Mouse (Mus musculus) embryonic facial prominence, embryonic 14.5 days (tissue): ENCODE measurements around the gene Gm49027. TPM values are rescaled to one million over a fixed set of nuclear protein-coding genes. Genes with fewer than 3 reads are reported as not detected.

ENCODE experiments used
- ATAC-seq: fragments of 200-750 bp; cut with Nextera tagmentation; 2 replicates; pipeline ENCODE4 v1.8.0; 2017; ENCODE audit warnings: low read depth, moderate number of reproducible peaks, moderate TSS enrichment
- DNase-seq: peaks from one replicate; pipeline ENCODE4 v3.0.0-alpha.2; 2015; ENCODE audit warnings: low spot score
- H3K27ac ChIP-seq: fragments of 300-500 bp; sonication (generic); replicated peaks from 2 replicates; pipeline ENCODE4 v1.5.1; 2014; ENCODE audit warnings: low read depth, mild to moderate bottlenecking, low read length, moderate library complexity
- H3K27me3 ChIP-seq: fragments of 300-500 bp; sonication (generic); replicated peaks from 2 replicates; pipeline ENCODE4 v1.6.1; 2014; ENCODE audit warnings: low read length; ENCODE audit not compliant: control insufficient read depth, insufficient read depth
- H3K36me3 ChIP-seq: fragments of 300-500 bp; sonication (generic); 2 replicates; pipeline ENCODE4 v1.6.1; 2014; ENCODE audit warnings: low read length, mixed read lengths; ENCODE audit not compliant: control insufficient read depth, insufficient read depth
- H3K4me1 ChIP-seq: fragments of 300-500 bp; sonication (generic); 2 replicates; pipeline ENCODE4 v1.6.1; 2014; ENCODE audit warnings: antibody characterized with exemption, low read length; ENCODE audit not compliant: control insufficient read depth, insufficient read depth
- H3K4me2 ChIP-seq: fragments of 300-500 bp; sonication (generic); 2 replicates; pipeline ENCODE4 v1.6.1; 2014; ENCODE audit warnings: low read depth, mild to moderate bottlenecking, low read length, moderate library complexity, mixed read lengths
- H3K4me3 ChIP-seq: fragments of 300-500 bp; sonication (generic); 2 replicates; pipeline ENCODE4 v1.5.1; 2014; ENCODE audit warnings: low read depth, mild to moderate bottlenecking, low read length
- H3K9ac ChIP-seq: fragments of 300-500 bp; sonication (generic); 2 replicates; pipeline ENCODE4 v1.6.1; 2014; ENCODE audit warnings: low read depth, mild to moderate bottlenecking, low read length, moderate library complexity, mixed read lengths
- H3K9me3 ChIP-seq: fragments of 300-500 bp; sonication (generic); 2 replicates; pipeline ENCODE4 v1.6.1; 2016; ENCODE audit warnings: low read length; ENCODE audit not compliant: control insufficient read depth
- WGBS: fragments of 180-500 bp; shearing (Covaris S2); extraction: QIAGEN DNeasy Blood & Tissue Kit; methylation state at CpG from one replicate; pipeline ENCODE4 v1.1.7; 2014; 5-methylcytosine and 5-hydroxymethylcytosine counted together
- microRNA-seq: library from miRNA; unstranded; fragments of <30 nt; microRNA quantifications from one replicate; pipeline ENCODE4, GENCODE M21; 2016; ENCODE audit warnings: borderline number of aligned reads
- polyA plus RNA-seq: library from polyadenylated mRNA; unstranded; fragments of >200 nt; fragmentation: Nextera tagmentation; extraction: Ambion mirVana; gene quantifications from 2 replicates; pipeline ENCODE4 v1.2.1, GENCODE M21; 2014

Gene Gm49027
- polyA plus RNA-seq, 1 experiment from 2014 or later: 4.5 TPM

DNA sequence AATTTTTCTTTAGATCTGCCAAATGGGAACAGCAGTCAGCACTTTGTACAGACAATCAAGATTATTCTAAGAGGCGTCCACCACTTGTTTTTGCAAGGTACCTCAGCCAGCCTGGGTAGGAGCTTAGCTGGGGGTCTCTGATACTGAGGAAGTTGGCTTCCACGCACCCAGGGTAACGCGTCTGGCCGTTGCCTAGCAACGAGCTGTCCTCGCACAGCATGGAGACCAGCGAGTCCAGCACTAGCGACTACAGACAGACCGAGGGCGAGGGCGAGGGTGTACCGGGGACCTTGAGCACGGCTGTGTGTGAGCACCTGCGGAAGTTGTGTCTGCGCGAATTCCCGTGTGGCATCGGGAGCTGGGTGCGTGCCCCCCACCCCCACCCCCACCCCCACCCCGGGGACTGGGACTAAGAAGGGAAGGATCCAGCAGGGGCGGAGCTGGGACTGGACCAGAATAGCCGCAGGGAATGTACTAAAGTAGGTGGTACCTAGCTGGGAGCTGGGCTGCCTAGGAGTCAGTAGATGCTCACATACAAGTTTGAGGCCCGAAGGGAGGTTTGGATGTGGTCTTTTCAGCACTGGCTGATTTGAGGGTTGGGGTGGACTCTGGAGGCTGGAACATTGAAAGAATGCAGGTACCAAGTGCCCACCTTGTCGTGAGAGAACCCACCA, 36.0 kb downstream of the Gm49027 start, which contains the start of the genes Lrrc43 and Il31:
Gene Lrrc43, plus strand, starts transcription at position 194 of the 674 bp plus-strand sequence.
Gene Il31, minus strand, starts transcription at position 378 of the 674 bp plus-strand sequence.
- 0 out of 2 replicates have a peak, but pooled peaks have one; percentile 55 for ATAC-seq
- H3K27me3 ChIP-seq: no peaks in the 10 kb centered on the region
- H3K27ac ChIP-seq: no peak within 1 kb of the TSS
- H3K36me3 ChIP-seq: no peaks in the 10 kb centered on the region
- 10% methylated on average over 25 of the region's 25 CpGs for WGBS
- H3K9ac ChIP-seq: no peak within 1 kb of the TSS
- peak; percentile 67 for DNase-seq
- no peaks in the 10 kb centered on the region for H3K9me3 ChIP-seq
- H3K4me3 ChIP-seq: no peak within 1 kb of the TSS
- peak within 1 kb of the TSS; percentile 47 for H3K4me2 ChIP-seq
- no peaks in the 10 kb centered on the region; the same call in 1 of the 2 replicates for H3K4me1 ChIP-seq

DNA sequence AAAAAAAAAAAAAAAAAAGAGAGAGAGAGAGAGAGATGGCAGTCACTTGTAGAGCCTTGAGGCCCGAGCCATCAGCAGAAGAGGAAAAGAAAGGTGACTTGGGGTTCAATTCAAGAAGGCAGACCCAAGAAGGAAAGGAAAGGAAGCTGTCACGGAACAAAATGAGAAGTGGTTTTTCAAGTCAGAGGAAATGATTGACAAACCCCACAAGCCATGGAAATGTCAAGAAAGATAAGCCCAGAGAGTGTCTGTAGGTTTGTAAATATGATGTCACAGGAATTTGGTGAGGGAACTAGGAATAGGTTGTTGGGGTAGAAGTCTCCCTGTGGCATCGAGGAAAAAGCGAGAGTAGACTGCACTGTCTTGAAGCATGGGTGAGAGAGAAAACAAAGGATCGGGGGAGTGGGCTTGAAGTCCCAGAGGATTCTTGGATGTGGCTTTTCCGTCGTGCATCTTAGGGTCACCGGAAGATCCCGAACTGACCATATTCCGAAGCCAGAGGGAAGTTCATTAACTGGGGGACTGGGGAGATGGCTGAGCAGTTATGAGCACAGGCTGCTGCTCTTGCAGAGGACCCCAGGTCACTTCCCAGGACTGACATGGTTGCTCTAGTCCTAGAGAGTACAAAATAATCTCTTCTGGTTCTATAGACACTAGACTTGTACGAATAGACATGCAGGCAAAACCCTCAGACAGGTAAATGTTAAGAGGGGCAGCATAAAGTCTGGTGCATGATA, 37.5 kb downstream of the Gm49027 start:
- DNase-seq: no peak
- Histone ChIP-seq H3K9me3 (no peaks in the 10 kb centered on the region), H3K27ac (no peak overlapping the region), H3K4me2 (no peak overlapping the region), H3K4me1 (no peaks in the 10 kb centered on the region; the same call in 1 of the 2 replicates), H3K27me3 (no peaks in the 10 kb centered on the region), H3K9ac (no peak overlapping the region), H3K36me3 (no peaks in the 10 kb centered on the region), H3K4me3 (no peak overlapping the region)
- no peak for ATAC-seq
- WGBS: 82% methylated on average over 11 of the region's 11 CpGs

DNA sequence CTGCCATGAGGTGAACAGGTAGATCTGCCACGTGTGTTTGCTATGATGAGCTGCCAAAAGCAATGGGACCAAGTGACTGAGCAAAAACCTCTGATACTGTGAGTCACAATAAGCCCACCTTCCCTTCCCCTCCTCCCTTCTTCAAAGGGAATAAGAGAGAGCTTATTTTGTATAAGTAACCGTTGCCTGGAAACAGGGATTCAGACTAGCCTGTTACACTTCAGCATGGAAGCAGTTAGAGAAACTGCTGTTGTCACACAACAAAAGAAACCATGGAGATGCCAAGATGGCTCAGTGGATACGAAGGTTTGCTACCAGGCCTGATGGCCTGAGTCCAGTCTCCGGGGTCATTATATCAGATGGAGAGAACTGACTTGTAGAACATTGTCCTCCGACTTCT, 51.5 kb downstream of the Gm49027 start:
- ATAC-seq (no peak), DNase-seq (no peak)
- H3K4me2 ChIP-seq: no peak overlapping the region
- no peaks in the 10 kb centered on the region for H3K4me1 ChIP-seq
- WGBS: 80% methylated on average over 5 of the region's 5 CpGs
- no peak overlapping the region for H3K9ac ChIP-seq
- H3K27me3 ChIP-seq: no peaks in the 10 kb centered on the region
- H3K9me3 ChIP-seq: no peaks in the 10 kb centered on the region
- H3K4me3 ChIP-seq: no peak overlapping the region
- no peaks in the 10 kb centered on the region for H3K36me3 ChIP-seq
- H3K27ac ChIP-seq: no peak overlapping the region

DNA sequence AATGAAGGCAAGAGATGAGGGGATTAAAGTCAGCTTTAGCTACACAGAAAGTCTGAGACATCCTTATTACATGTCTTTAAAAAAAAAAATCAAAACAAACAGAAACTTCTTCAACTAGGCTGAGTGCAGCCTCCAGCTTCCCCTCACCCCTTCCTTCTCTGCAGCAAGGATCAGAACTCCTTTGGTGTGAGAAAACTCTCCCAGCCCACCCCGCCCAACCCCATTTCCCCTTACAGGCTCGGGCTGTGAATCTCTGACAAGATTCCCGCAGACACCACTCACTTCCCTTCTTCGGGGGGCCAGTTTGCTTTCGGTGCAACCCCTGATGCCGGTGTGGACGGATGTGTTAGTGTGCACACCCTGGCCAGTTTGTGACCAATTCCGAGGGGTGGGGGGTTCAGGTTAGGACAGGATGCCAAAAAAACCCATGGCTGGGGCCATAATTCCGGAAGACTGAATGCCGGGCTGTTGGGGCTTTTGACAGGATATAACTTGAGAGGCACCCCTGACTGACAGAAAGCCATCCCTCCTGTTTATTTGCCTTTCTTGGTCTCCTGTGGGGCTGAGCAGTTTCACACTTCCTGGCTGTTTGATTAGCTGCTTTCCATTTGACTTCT, 54.4 kb downstream of the Gm49027 start:
- no peak for ATAC-seq
- peak overlapping the region; percentile 32; the same call in 1 of the 2 replicates for H3K4me2 ChIP-seq
- no peak overlapping the region for H3K9ac ChIP-seq
- no peaks in the 10 kb centered on the region for H3K36me3 ChIP-seq
- no peaks in the 10 kb centered on the region for H3K27me3 ChIP-seq
- H3K4me3 ChIP-seq: no peak overlapping the region
- 39% methylated on average over 10 of the region's 10 CpGs for WGBS
- no peaks in the 10 kb centered on the region for H3K4me1 ChIP-seq
- H3K27ac ChIP-seq: no peak overlapping the region; the same call in 1 of the 2 replicates
- H3K9me3 ChIP-seq: no peaks in the 10 kb centered on the region
- no peak for DNase-seq

DNA sequence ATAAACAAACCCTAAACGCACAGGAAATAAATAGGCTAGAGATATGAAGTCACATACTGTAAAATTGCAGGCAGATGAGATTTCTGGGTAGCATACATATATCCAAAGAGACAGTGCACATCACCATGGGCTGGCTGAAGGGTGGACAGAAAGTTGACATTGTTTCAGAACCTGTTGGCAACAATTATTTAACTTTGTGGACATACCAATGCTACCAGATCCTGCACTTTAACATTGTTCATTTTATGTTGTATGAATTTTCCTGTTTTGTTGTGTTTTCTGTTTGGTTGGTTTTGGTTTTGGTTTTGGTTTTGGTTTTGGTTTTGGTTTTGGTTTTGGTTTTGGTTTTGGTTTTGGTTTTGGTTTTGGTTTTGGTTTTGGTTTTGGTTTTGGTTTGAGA, 60.6 kb downstream of the Gm49027 start:
- Histone ChIP-seq H3K4me2 (no peak overlapping the region), H3K36me3 (no peaks in the 10 kb centered on the region), H3K9ac (no peak overlapping the region), H3K9me3 (no peaks in the 10 kb centered on the region), H3K4me3 (no peak overlapping the region), H3K27me3 (no peaks in the 10 kb centered on the region), H3K4me1 (no peaks in the 10 kb centered on the region), H3K27ac (no peak overlapping the region)
- DNase-seq (no peak), ATAC-seq (no peak)
- WGBS: 88% methylated on average over 1 of the region's 1 CpGs

Small RNAs within 50 kb of the gene (microRNA-seq; reads per million reads assigned to microRNA genes)
- 0.83 reads per million for gene Mir7647

Other genes starting within 250 kb of the Gm49027 start
- 19.1 and 19.7 TPM in 2 replicates for gene Bcl7a, start 181.7 kb downstream of the Gm49027 start, polyA plus RNA-seq
- 17.7 and 18.8 TPM in 2 replicates for gene Mlxip, start 130.7 kb downstream of the Gm49027 start, polyA plus RNA-seq
- gene Lrrc43, start 36.2 kb downstream of the Gm49027 start, polyA plus RNA-seq: 0.20 and 0.61 TPM in 2 replicates
- gene Il31, start 36.0 kb downstream of the Gm49027 start, polyA plus RNA-seq: not detected in 2 replicates
- 0.45 and 0.86 TPM in 2 replicates for gene B3gnt4, start 15.0 kb downstream of the Gm49027 start, polyA plus RNA-seq
- 106 and 118 TPM in 2 replicates for gene Diablo, start 1.3 kb downstream of the Gm49027 start, polyA plus RNA-seq
- gene Vps33a, start 47.5 kb upstream of the Gm49027 start, polyA plus RNA-seq: 23.8 and 30.2 TPM in 2 replicates
- gene Clip1, start 159.1 kb upstream of the Gm49027 start, polyA plus RNA-seq: 31.1 and 33.4 TPM in 2 replicates
- gene Zcchc8, start 195.6 kb upstream of the Gm49027 start, polyA plus RNA-seq: 64.8 and 68.3 TPM in 2 replicates
- 99.5 and 106 TPM in 2 replicates for gene Rsrc2, start 223.9 kb upstream of the Gm49027 start, polyA plus RNA-seq
- 24.1 and 26.0 TPM in 2 replicates for gene Kntc1, start 224.2 kb upstream of the Gm49027 start, polyA plus RNA-seq